Mouse (Mus musculus) Patski (cell line): ENCODE measurements around the gene Cyfip1. TPM values are rescaled to one million over a fixed set of nuclear protein-coding genes. Genes with fewer than 3 reads are reported as not detected.
A peak's percentile ranks its signal among the peaks of the same experiment; 100 is the strongest.

Source experiments
- ATAC-seq: fragments of 100-300 bp; one replicate; pipeline ENCODE4 v1.8.0; 2021
- CTCF ChIA-PET: fragments of 350-600 bp; sonication (Branson Sonifier 250); formaldehyde crosslinking; loops from one replicate; lab custom pipeline; 2022; ENCODE audit warnings: inconsistent platforms; lab: Charles Lee
- POLR2A ChIA-PET: fragments of 350-600 bp; sonication (Branson Sonifier 250); formaldehyde crosslinking; loops from one replicate; lab custom pipeline; 2022; ENCODE audit warnings: antibody characterized with exemption, inconsistent platforms; lab: Charles Lee
- DNase-seq: peaks from one replicate; pipeline ENCODE4 v3.0.0-alpha.2; 2011; ENCODE audit warnings: low read depth, low spot score
- H3K27me3 ChIP-seq: fragments of 371-371 bp; one replicate; pipeline ENCODE4 v1.5.1; 2021
- CTCF ChIP-seq: fragments of 100-300 bp; IDR thresholded peaks from one replicate; pipeline ENCODE4 v1.5.1; 2021
- in situ Hi-C: fragments of 300-500 bp; cut with MboI; formaldehyde crosslinking; loops from 3 replicates; pipeline ENCODE4 v1.11.1; 2018; ENCODE audit warnings: low pct_unique_long_range_greater_than_20kb, mixed read lengths
- polyA plus RNA-seq: library from polyadenylated mRNA; unstranded; gene quantifications from one replicate; pipeline ENCODE4 v1.2.3, GENCODE M21; 2021

Gene Cyfip1
- 81.0 TPM for polyA plus RNA-seq

GRCm38 (mm10) chr7:55841445-55841844 is at the start of gene Cyfip1:
Gene Cyfip1, plus strand, starts transcription at chr7:55841745.
- ATAC-seq, result no peak

GRCm38 (mm10) chr7:55792280-55792679 is 49.3 kb upstream of the Cyfip1 start:
- CTCF ChIA-PET, result no interaction called here
- no peak for ATAC-seq
- in situ Hi-C loops, result no loop called here
- no peaks in the 10 kb centered on the region for H3K27me3 ChIP-seq
- no peak for DNase-seq
- POLR2A ChIA-PET, result no interaction called here
- no peak for TF ChIP-seq CTCF

More at GRCm38 (mm10) chr7:55841445-55841844, at the start of gene Cyfip1:
- in situ Hi-C loops, result no loop called here
- H3K27me3 ChIP-seq, result no peaks in the 10 kb centered on the region
- ChIA-PET CTCF (interaction anchor here (1.4 kb wide), 1 partner anchor 9 kb away, joined by 3 read pairs; no protein-coding TSS in a partner anchor), POLR2A (interaction anchor here (0.6 kb wide), 1 partner anchor 197 kb away, joined by 5 read pairs; no protein-coding TSS in a partner anchor)
- DNase-seq, result no peak
- TF ChIP-seq CTCF, result no peak

GRCm38 (mm10) chr7:55793236-55793951 is 48.2 kb upstream of the Cyfip1 start:
- ATAC-seq, result peak; percentile 7
- CTCF ChIA-PET, result interaction anchor here (0.8 kb wide), 1 partner anchor 9 kb away, joined by 3 read pairs; no protein-coding TSS in a partner anchor
- no peaks in the 10 kb centered on the region for H3K27me3 ChIP-seq
- POLR2A ChIA-PET, result no interaction called here
- no peak for DNase-seq
- TF ChIP-seq CTCF, result no peak
- in situ Hi-C loops, result no loop called here

GRCm38 (mm10) chr7:55793952-55794603 is 47.5 kb upstream of the Cyfip1 start, which contains the start of gene Tubgcp5:
Gene Tubgcp5, plus strand, starts transcription at chr7:55794154.
- CTCF ChIA-PET, result interaction anchor here (0.8 kb wide), 1 partner anchor 9 kb away, joined by 3 read pairs; no protein-coding TSS in a partner anchor
- DNase-seq (peak; percentile 86), ATAC-seq (peak; percentile 100)
- POLR2A ChIA-PET, result no interaction called here
- no peaks in the 10 kb centered on the region for H3K27me3 ChIP-seq
- in situ Hi-C loops, result no loop called here
- TF ChIP-seq CTCF, result no peak

GRCm38 (mm10) chr7:55799981-55800380 is 41.6 kb upstream of the Cyfip1 start:
- ATAC-seq, result no peak
- in situ Hi-C loops, result no loop called here
- POLR2A ChIA-PET, result no interaction called here

GRCm38 (mm10) chr7:55809967-55810366 is 31.6 kb upstream of the Cyfip1 start:
- POLR2A ChIA-PET, result no interaction called here
- ATAC-seq (no peak), DNase-seq (no peak)
- CTCF ChIA-PET, result no interaction called here
- TF ChIP-seq CTCF, result no peak
- in situ Hi-C loops, result no loop called here
- no peaks in the 10 kb centered on the region for H3K27me3 ChIP-seq

More at GRCm38 (mm10) chr7:55799981-55800380, 41.6 kb upstream of the Cyfip1 start:
- no peak for DNase-seq
- CTCF ChIA-PET, result no interaction called here
- no peaks in the 10 kb centered on the region for H3K27me3 ChIP-seq
- no peak for TF ChIP-seq CTCF

GRCm38 (mm10) chr7:55824468-55824867 is 17.1 kb upstream of the Cyfip1 start:
- ChIA-PET POLR2A (no interaction called here), CTCF (no interaction called here)
- no peaks in the 10 kb centered on the region for H3K27me3 ChIP-seq
- no peak for TF ChIP-seq CTCF
- no peak for ATAC-seq
- no peak for DNase-seq
- in situ Hi-C loops, result no loop called here

GRCm38 (mm10) chr7:55827551-55827950 is 14.0 kb upstream of the Cyfip1 start:
- no peak for TF ChIP-seq CTCF
- CTCF ChIA-PET, result interaction anchor here (1.2 kb wide), 1 partner anchor 68 kb away, joined by 3 read pairs; no protein-coding TSS in a partner anchor
- ATAC-seq (no peak), DNase-seq (no peak)
- no peaks in the 10 kb centered on the region for H3K27me3 ChIP-seq
- POLR2A ChIA-PET, result no interaction called here
- in situ Hi-C loops, result no loop called here

GRCm38 (mm10) chr7:55836877-55837276 is 4.7 kb upstream of the Cyfip1 start:
- DNase-seq (no peak), ATAC-seq (no peak)
- ChIA-PET CTCF (no interaction called here), POLR2A (no interaction called here)
- H3K27me3 ChIP-seq, result no peaks in the 10 kb centered on the region
- no peak for TF ChIP-seq CTCF
- in situ Hi-C loops, result no loop called here

GRCm38 (mm10) chr7:55841977-55842503 is 495 bp downstream of the Cyfip1 start:
- POLR2A ChIA-PET, result interaction anchor here (0.6 kb wide), 1 partner anchor 39 kb away, joined by 3 read pairs; no protein-coding TSS in a partner anchor

More at GRCm38 (mm10) chr7:55841977-55842503, 495 bp downstream of the Cyfip1 start:
- no peaks in the 10 kb centered on the region for H3K27me3 ChIP-seq
- DNase-seq (no peak), ATAC-seq (peak; percentile 99)
- CTCF ChIA-PET, result interaction anchor here (1.4 kb wide), 1 partner anchor 8 kb away, joined by 3 read pairs; no protein-coding TSS in a partner anchor
- TF ChIP-seq CTCF, result no peak
- in situ Hi-C loops, result no loop called here
